Mouse (Mus musculus) spleen, adult 2 months (tissue): ENCODE results near the gene Ripk1.
"Not testable (repeated sequence)": the region's sequence is repeated elsewhere in the genome, so short reads cannot be mapped to it uniquely, and the experiment has no call there.

Experiments used
- CTCF ChIP-seq: fragments of 200-500 bp; IDR thresholded peaks from 2 replicates; pipeline ENCODE4 v1.5.1; 2011; ENCODE audit warnings: mild to moderate bottlenecking, inconsistent platforms; ENCODE audit not compliant: insufficient read depth, insufficient read length, insufficient replicate concordance; ENCODE audit errors: extremely low read depth
- POLR2A ChIP-seq: fragments of 200-500 bp; IDR thresholded peaks from 2 replicates; pipeline ENCODE4 v1.6.1; 2011; ENCODE audit warnings: low read depth, low read length, inconsistent platforms

DNA sequence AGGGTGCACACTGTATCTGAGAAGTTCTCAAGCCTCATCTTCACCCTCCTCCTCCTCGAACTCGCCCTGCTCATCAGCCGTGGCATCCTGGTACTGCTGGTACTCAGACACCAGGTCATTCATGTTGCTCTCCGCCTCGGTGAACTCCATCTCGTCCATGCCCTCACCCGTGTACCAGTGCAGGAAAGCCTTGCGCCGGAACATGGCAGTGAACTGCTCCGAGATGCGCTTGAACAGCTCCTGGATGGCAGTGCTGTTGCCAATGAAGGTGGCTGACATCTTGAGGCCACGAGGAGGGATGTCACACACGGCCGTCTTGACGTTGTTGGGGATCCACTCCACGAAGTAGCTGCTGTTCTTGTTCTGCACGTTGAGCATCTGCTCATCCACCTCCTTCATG, 72.3 kb downstream of the Ripk1 start:
- not testable (repeated sequence) for TF ChIP-seq POLR2A, CTCF
